Mouse (Mus musculus): ENCODE measurements around the gene Ppil3. TPM values are rescaled to one million over a fixed set of nuclear protein-coding genes. Genes with fewer than 3 reads are reported as not detected.

Gene Ppil3
- total RNA-seq (2021): 37.9 and 38.5 TPM in 2 replicates
- long read RNA-seq, partial matches to known transcripts: 1 of 15 reads
- long read RNA-seq, other reads (novel, unspliced or antisense): 11 of 15 reads

- peak; percentile 74 for DNase-seq
These were observed at the start of gene Ppil3, which contains the start of gene Nif3l1 for GRCm38 (mm10) chr1:58445143-58445722. Ppil3 (minus strand) TSS chr1:58445486. Nif3l1 (plus strand) TSS chr1:58445151.

GRCm38 (mm10) chr1:58482647-58483046 lies 37.4 kb upstream of the Ppil3 start:
- DNase-seq: no peak

GRCm38 (mm10) chr1:58475662-58476061 lies 30.4 kb upstream of the Ppil3 start:
- DNase-seq: no peak

- no peak for DNase-seq
These were observed 20.3 kb upstream of the Ppil3 start for GRCm38 (mm10) chr1:58465561-58465960.

GRCm38 (mm10) chr1:58465042-58465441 lies 19.8 kb upstream of the Ppil3 start:
- DNase-seq: no peak

- DNase-seq: no peak
These were observed 18.6 kb upstream of the Ppil3 start for GRCm38 (mm10) chr1:58463935-58464334.

- DNase-seq: no peak
These were observed 15.3 kb upstream of the Ppil3 start for GRCm38 (mm10) chr1:58460566-58460965.

GRCm38 (mm10) chr1:58458867-58459266 lies 13.6 kb upstream of the Ppil3 start:
- peak; percentile 11 for DNase-seq

- no peak for DNase-seq
These were observed 12.9 kb upstream of the Ppil3 start for GRCm38 (mm10) chr1:58458175-58458574.

- DNase-seq: no peak
These were observed 9.0 kb upstream of the Ppil3 start for GRCm38 (mm10) chr1:58454316-58454715.

- no peak for DNase-seq
These were observed 3.1 kb upstream of the Ppil3 start for GRCm38 (mm10) chr1:58448396-58448795.

GRCm38 (mm10) chr1:58447766-58448165 lies 2.5 kb upstream of the Ppil3 start:
- no peak for DNase-seq

- DNase-seq: no peak
These were observed 575 bp upstream of the Ppil3 start for GRCm38 (mm10) chr1:58445861-58446260.

- DNase-seq: no peak
These were observed 595 bp downstream of the Ppil3 start for GRCm38 (mm10) chr1:58444691-58445090.

GRCm38 (mm10) chr1:58424551-58424950 lies 20.7 kb downstream of the Ppil3 start:
- DNase-seq: no peak

- peak; percentile 98 for DNase-seq
These were observed 21.7 kb downstream of the Ppil3 start, which contains the start of gene Clk1 for GRCm38 (mm10) chr1:58423371-58424248. Clk1 (minus strand) TSS chr1:58424066.

GRCm38 (mm10) chr1:58422879-58423278 lies 22.4 kb downstream of the Ppil3 start:
- DNase-seq: peak; percentile 10

GRCm38 (mm10) chr1:58420961-58421360 lies 24.3 kb downstream of the Ppil3 start:
- DNase-seq: no peak

- DNase-seq: no peak
These were observed 25.3 kb downstream of the Ppil3 start for GRCm38 (mm10) chr1:58420032-58420431.

- no peak for DNase-seq
These were observed 29.2 kb downstream of the Ppil3 start for GRCm38 (mm10) chr1:58416048-58416447.

- DNase-seq: no peak
These were observed 29.8 kb downstream of the Ppil3 start for GRCm38 (mm10) chr1:58415442-58415841.

- DNase-seq: no peak
These were observed 34.5 kb downstream of the Ppil3 start for GRCm38 (mm10) chr1:58410776-58411175.

GRCm38 (mm10) chr1:58410198-58410588 lies 35.1 kb downstream of the Ppil3 start:
- DNase-seq: no peak

Measured in adrenal gland, postnatal 25 days (tissue).